ENCODE assay signal across 12 mouse cellular contexts in the genomic region with DNA sequence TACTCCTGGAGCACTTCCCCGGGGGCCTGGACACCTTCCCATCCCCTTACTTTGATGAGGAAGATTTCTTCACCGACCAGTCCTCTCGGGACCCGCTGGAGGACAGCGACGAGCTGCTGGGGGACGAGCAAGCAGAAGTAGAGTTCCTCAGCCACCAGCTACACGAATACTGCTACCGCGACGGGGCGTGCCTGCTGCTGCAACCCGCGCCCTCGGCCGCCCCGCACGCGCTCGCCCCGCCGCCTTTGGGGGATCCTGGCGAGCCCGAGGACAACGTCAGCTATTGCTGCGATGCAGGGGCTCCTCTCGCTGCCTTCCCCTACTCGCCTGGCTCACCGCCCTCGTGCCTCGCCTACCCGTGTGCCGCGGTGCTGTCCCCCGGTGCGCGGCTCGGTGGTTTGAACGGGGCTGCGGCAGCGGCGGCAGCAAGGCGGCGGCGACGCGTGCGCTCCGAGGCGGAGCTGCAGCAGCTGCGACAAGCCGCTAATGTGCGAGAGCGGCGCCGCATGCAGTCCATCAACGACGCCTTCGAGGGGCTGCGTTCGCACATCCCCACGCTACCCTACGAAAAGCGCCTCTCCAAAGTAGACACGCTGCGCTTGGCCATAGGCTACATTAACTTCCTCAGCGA. TPM values are rescaled to one million over a fixed set of nuclear protein-coding genes. Genes with fewer than 3 reads are reported as not detected.
DNase-seq lines count a peak whose midpoint lies in the region; ATAC-seq and TF ChIP-seq lines count a peak whose summit lies in the region.
"Had no signal": no experiment of that assay in that cellular context is flagged by ENCODE, and none has a peak within 500 bp of the region (broad histone marks: within the 10 kb centered on the region; RNA-seq: fewer than 3 reads in every experiment).

No protein-coding gene starts in this region.

- H3K9me3 ChIP-seq in heart, embryonic 10.5 days = no peaks in the 10 kb centered on the region
- H3K9me3 ChIP-seq in E14TG2a.4 (ENCODE audit: low read length) = no peaks in the 10 kb centered on the region
- H3K9me3 ChIP-seq in forebrain, embryonic 16.5 days (ENCODE audit: control insufficient read depth, low read length) = no peaks in the 10 kb centered on the region
- no peaks in the 10 kb centered on the region for H3K9me3 ChIP-seq in midbrain, embryonic 11.5 days (ENCODE audit: control insufficient read depth, low read length)

- DNase-seq in heart, embryonic 10.5 days (ENCODE audit: low spot score) = peak; percentile 73
- DNase-seq in heart, postnatal 25 days (ENCODE audit: low spot score) = no peak
- peak; percentile 95 for DNase-seq in midbrain, embryonic 11.5 days (ENCODE audit: low spot score, missing footprints)
- DNase-seq in thymus, postnatal 4 days = no peak
- DNase-seq in left cerebral cortex, postnatal 14 days (ENCODE audit: low spot score in 2 of 2) = no peak
- DNase-seq: adrenal gland, postnatal 36 days; thymus, postnatal 36 days had no signal

- H3K4me3 ChIP-seq in heart, embryonic 10.5 days = peak overlapping the region; percentile 44
- peak overlapping the region; percentile 78 for H3K4me3 ChIP-seq in E14TG2a.4 (replicated peaks; ENCODE audit: low read length)
- H3K4me3 ChIP-seq in forebrain, embryonic 16.5 days (replicated peaks; ENCODE audit: low read length) = peak overlapping the region; percentile 40
- H3K4me3 ChIP-seq in midbrain, embryonic 11.5 days (ENCODE audit: low read depth, low read length) = peak overlapping the region; percentile 26
- H3K4me3 ChIP-seq: myocyte had no signal

- H3K4me2 ChIP-seq in forebrain, embryonic 16.5 days (ENCODE audit: low read length) = peak overlapping the region; percentile 53
- H3K4me2 ChIP-seq in midbrain, embryonic 11.5 days = peak overlapping the region; percentile 43

- no peak overlapping the region for H3K9ac ChIP-seq in forebrain, embryonic 16.5 days (replicated peaks; ENCODE audit: low read depth, low read length)
- no peak overlapping the region for H3K9ac ChIP-seq in midbrain, embryonic 11.5 days (ENCODE audit: low read length)

- peaks cover 21% of the 10 kb centered on the region for H3K4me1 ChIP-seq in heart, embryonic 10.5 days
- H3K4me1 ChIP-seq in E14TG2a.4 (replicated peaks; ENCODE audit: low read depth, low read length) = peaks cover 26% of the 10 kb centered on the region
- peaks cover 24% of the 10 kb centered on the region for H3K4me1 ChIP-seq in forebrain, embryonic 16.5 days (replicated peaks; ENCODE audit: control insufficient read depth, insufficient read depth, low read length)
- H3K4me1 ChIP-seq in midbrain, embryonic 11.5 days (ENCODE audit: control insufficient read depth, insufficient read depth, low read length) = peaks cover 18% of the 10 kb centered on the region; the same call in 1 of the 2 replicates

- intact Hi-C loops in heart, postnatal 25 days (cut with DNase I) = no loop called here
- intact Hi-C loops in left cerebral cortex, postnatal 14 days (cut with DNase I) = loop anchor here (5.0 kb wide), 2 partner anchors 211 to 754 kb away; partner anchors contain the start of genes Otud1 and Spag6

- ATAC-seq in forebrain, embryonic 16.5 days = peak; percentile 43
- 0 out of 2 replicates have a peak, but pooled peaks have one; percentile 3 for ATAC-seq in midbrain, embryonic 11.5 days (ENCODE audit: low FRiP score)
- ATAC-seq in megakaryocyte-erythroid progenitor cell, adult 5-6 weeks (replicated peaks; ENCODE audit: low FRiP score, low TSS enrichment, poor library complexity, severe bottlenecking) = no peak

- under 1% methylated on average over 67 of the region's 67 CpGs for WGBS in heart, embryonic 10.5 days
- WGBS in forebrain, embryonic 16.5 days = under 1% methylated on average over 66 of the region's 67 CpGs
- WGBS in midbrain, embryonic 11.5 days = under 1% methylated on average over 67 of the region's 67 CpGs

- no peaks in the 10 kb centered on the region for H3K36me3 ChIP-seq in heart, embryonic 10.5 days
- H3K36me3 ChIP-seq in E14TG2a.4 (ENCODE audit: insufficient read depth, low read length) = no peaks in the 10 kb centered on the region
- no peaks in the 10 kb centered on the region for H3K36me3 ChIP-seq in forebrain, embryonic 16.5 days (ENCODE audit: control insufficient read depth, insufficient read depth)
- H3K36me3 ChIP-seq in midbrain, embryonic 11.5 days (ENCODE audit: control insufficient read depth, insufficient read depth, low read length) = no peaks in the 10 kb centered on the region

- TF ChIP-seq CTCF in E14TG2a.4 (conservative IDR thresholded peaks at IDR 0.05; ENCODE audit: low read length) = no peak

- no peak overlapping the region for H3K27ac ChIP-seq in heart, embryonic 10.5 days
- H3K27ac ChIP-seq in forebrain, embryonic 16.5 days (ENCODE audit: low read length) = no peak overlapping the region
- H3K27ac ChIP-seq in midbrain, embryonic 11.5 days (ENCODE audit: low read depth, low read length) = no peak overlapping the region

- peaks cover 99% of the 10 kb centered on the region for H3K27me3 ChIP-seq in heart, embryonic 10.5 days (ENCODE audit: insufficient read depth, poor library complexity, severe bottlenecking)
- H3K27me3 ChIP-seq in E14TG2a.4 (ENCODE audit: insufficient read depth, low read length) = peaks cover 93% of the 10 kb centered on the region
- peaks cover 91% of the 10 kb centered on the region for H3K27me3 ChIP-seq in forebrain, embryonic 16.5 days (replicated peaks; ENCODE audit: control insufficient read depth, insufficient read depth, low read length)
- peaks cover 94% of the 10 kb centered on the region for H3K27me3 ChIP-seq in midbrain, embryonic 11.5 days (ENCODE audit: control insufficient read depth, insufficient read depth, low read length)

RNA-seq across cellular contexts. Expression of gene Ptf1a, which starts 0.5 kb away (rescaled TPM):
- not detected in 2 replicates for polyA plus RNA-seq in heart, embryonic 10.5 days (2016; fragmentation: Nextera tagmentation; extraction: Ambion mirVana)
- total RNA-seq in heart, postnatal 25 days (2021) = not detected
- not detected in 2 replicates for polyA plus RNA-seq in forebrain, embryonic 16.5 days (2015; fragmentation: Nextera tagmentation; extraction: Ambion mirVana)
- 0.32 and 0.36 TPM in 2 replicates for polyA plus RNA-seq in midbrain, embryonic 11.5 days (2014; fragmentation: Nextera tagmentation; extraction: Ambion mirVana)
- not detected for total RNA-seq in left cerebral cortex, postnatal 14 days (2021)
- total RNA-seq in megakaryocyte-erythroid progenitor cell, adult 5-6 weeks (2014; fragmentation: Nextera tagmentation) = not detected in 2 replicates
- not detected in 2 replicates for total RNA-seq in megakaryocyte-erythroid progenitor cell, adult 5-6 weeks (2017)
- total RNA-seq: adrenal gland, postnatal 36 days; layer of hippocampus, postnatal 10 days had no signal
- polyA plus RNA-seq: myocyte had no signal

Comparison
In these comparisons a context has a peak if more than half of its experiments do, and no peak if none do; other contexts are left out.
1. DNase-seq: peak in heart, embryonic 10.5 days (single experiment) and midbrain, embryonic 11.5 days (single experiment); none in heart, postnatal 25 days (single experiment), thymus, postnatal 4 days (single experiment) and left cerebral cortex, postnatal 14 days (0 of 2).
2. H3K4me3 ChIP-seq: peak in every context shown above with its lines; median percentile 78 in E14TG2a.4; 44 in heart, embryonic 10.5 days; 40 in forebrain, embryonic 16.5 days; 26 in midbrain, embryonic 11.5 days.